8 mouse cellular contexts compared by ENCODE assay signal in genomic region chr11:104624791-104625391, GRCm38 (mm10). TPM values are rescaled to one million over a fixed set of nuclear protein-coding genes. Genes with fewer than 3 reads are reported as not detected.
DNase-seq lines count a peak whose midpoint lies in the region; ATAC-seq and TF ChIP-seq lines count a peak whose summit lies in the region.

No protein-coding gene starts in this region.

- no peak for TF ChIP-seq EP300 in heart, adult 2 months (IDR thresholded peaks at IDR 0.05; ENCODE audit: insufficient read depth, low read depth, low read length)

- DNase-seq in liver, embryonic 11.5 days (ENCODE audit: low spot score): no peak
- no peak for DNase-seq in liver
- DNase-seq in cerebellum, adult 18-20 months: peak; percentile 70 to 75
- DNase-seq in heart, adult 2 months: peak; percentile 61 to 66
- DNase-seq in spleen, adult 18-20 months: no peak
- no peak for DNase-seq in thymus, postnatal 25 days
- no peak for DNase-seq in thymus, postnatal 10 days (ENCODE audit: low spot score in 2 of 2)

- H3K9ac ChIP-seq in liver, embryonic 11.5 days (ENCODE audit: low read depth, low read length): no peak overlapping the region
- H3K9ac ChIP-seq in heart, adult 2 months (ENCODE audit: low read depth, low read length): no peak overlapping the region
- no peak overlapping the region for H3K9ac ChIP-seq in limb, embryonic 12.5 days (replicated peaks)

- no peak for TF ChIP-seq POLR2A in heart, adult 2 months (IDR thresholded peaks at IDR 0.05; ENCODE audit: insufficient read depth, low read depth, low read length)

- no peaks in the 10 kb centered on the region for H3K36me3 ChIP-seq in liver, embryonic 11.5 days (ENCODE audit: control insufficient read depth, insufficient read depth, low read length)
- H3K36me3 ChIP-seq in heart, adult 2 months (ENCODE audit: control insufficient read depth, insufficient read depth, low read length): no peaks in the 10 kb centered on the region
- no peaks in the 10 kb centered on the region for H3K36me3 ChIP-seq in limb, embryonic 12.5 days

- H3K27me3 ChIP-seq in liver, embryonic 11.5 days (replicated peaks; ENCODE audit: control insufficient read depth, insufficient read depth, low read length): no peaks in the 10 kb centered on the region
- no peaks in the 10 kb centered on the region for H3K27me3 ChIP-seq in heart, adult 2 months (ENCODE audit: control insufficient read depth, insufficient read depth, low read length)
- H3K27me3 ChIP-seq in limb, embryonic 12.5 days: no peaks in the 10 kb centered on the region

- TF ChIP-seq CTCF in heart, adult 2 months (IDR thresholded peaks at IDR 0.05): 0 out of 2 replicates have a peak, but pooled peaks have one; percentile 6

- no peak overlapping the region for H3K4me2 ChIP-seq in liver, embryonic 11.5 days
- peak overlapping the region; percentile 32 for H3K4me2 ChIP-seq in limb, embryonic 12.5 days

- no peak overlapping the region for H3K4me3 ChIP-seq in liver, embryonic 11.5 days (ENCODE audit: low read depth, low read length)
- H3K4me3 ChIP-seq in heart, adult 2 months: no peak overlapping the region
- H3K4me3 ChIP-seq in limb, embryonic 12.5 days (replicated peaks): no peak overlapping the region

- H3K27ac ChIP-seq in liver, embryonic 11.5 days (ENCODE audit: low read depth, low read length): peak overlapping the region; percentile 14; the same call in 1 of the 2 replicates
- H3K27ac ChIP-seq in heart, adult 2 months: peak overlapping the region; percentile 39
- peak overlapping the region; percentile 66 for H3K27ac ChIP-seq in limb, embryonic 12.5 days

- peaks cover 48% of the 10 kb centered on the region for H3K4me1 ChIP-seq in liver, embryonic 11.5 days (replicated peaks; ENCODE audit: control insufficient read depth, insufficient read depth, low read length)
- peaks cover 3% of the 10 kb centered on the region for H3K4me1 ChIP-seq in heart, adult 2 months (ENCODE audit: control insufficient read depth, insufficient read depth, low read length)
- peaks cover 22% of the 10 kb centered on the region for H3K4me1 ChIP-seq in limb, embryonic 12.5 days (replicated peaks)

- no peak for ATAC-seq in liver, embryonic 11.5 days (replicated peaks; ENCODE audit: low FRiP score)
- peak; percentile 76; the same call in 1 of the 2 replicates for ATAC-seq in limb, embryonic 12.5 days (ENCODE audit: insufficient number of reproducible peaks, insufficient read depth, low FRiP score, low TSS enrichment, low read depth)

- WGBS in liver, embryonic 11.5 days: 46% methylated on average over 6 of the region's 6 CpGs
- 33% methylated on average over 6 of the region's 6 CpGs for WGBS in heart, adult 2 months
- WGBS in limb, embryonic 12.5 days: 17% methylated on average over 6 of the region's 6 CpGs

- H3K79me2 ChIP-seq in heart, adult 2 months (replicated peaks; ENCODE audit: control insufficient read depth, insufficient read depth, low read length): no peaks in the 10 kb centered on the region

- intact Hi-C loops in heart, adult 2 months (cut with DNase I): no loop called here

- H3K9me3 ChIP-seq in liver, embryonic 11.5 days (ENCODE audit: control insufficient read depth, low read length): no peaks in the 10 kb centered on the region
- no peaks in the 10 kb centered on the region for H3K9me3 ChIP-seq in limb, embryonic 12.5 days

RNA-seq across cellular contexts. Expression of gene Itgb3, which starts 17.1 kb away (rescaled TPM):
- polyA plus RNA-seq in liver, embryonic 11.5 days (2014; fragmentation: Nextera tagmentation; extraction: Ambion mirVana): 16.2 and 16.4 TPM in 2 replicates
- total RNA-seq in heart, adult 2 months (2021): 1 to 10 TPM; 2.3 to 8.1 TPM
- polyA plus RNA-seq in heart, adult 2 months (2012; rRNA removed): 2.7 and 3.6 TPM in 2 replicates
- 2.9 and 3.7 TPM in 2 replicates for polyA plus RNA-seq in limb, embryonic 12.5 days (2016; fragmentation: Nextera tagmentation; extraction: Ambion mirVana)

Comparison
In these comparisons a context has a peak if more than half of its experiments do, and no peak if none do; other contexts are left out.
1. DNase-seq: peak in cerebellum, adult 18-20 months (2 of 2) and heart, adult 2 months (2 of 2); none in liver, embryonic 11.5 days (single experiment), liver (single experiment), spleen, adult 18-20 months (0 of 2), thymus, postnatal 25 days (single experiment) and thymus, postnatal 10 days (0 of 2).
2. H3K27ac ChIP-seq: peak in every context shown above with its lines; median percentile 66 in limb, embryonic 12.5 days; 39 in heart, adult 2 months; 14 in liver, embryonic 11.5 days.